Mouse (Mus musculus): Measurements from ENCODE around the gene Hist1h3f. TPM values are rescaled to one million over a fixed set of nuclear protein-coding genes. Genes with fewer than 3 reads are reported as not detected.

Hist1h3f gene
- polyA plus RNA-seq, 1 experiment from 2014 or later, result 0.71 TPM

DNA sequence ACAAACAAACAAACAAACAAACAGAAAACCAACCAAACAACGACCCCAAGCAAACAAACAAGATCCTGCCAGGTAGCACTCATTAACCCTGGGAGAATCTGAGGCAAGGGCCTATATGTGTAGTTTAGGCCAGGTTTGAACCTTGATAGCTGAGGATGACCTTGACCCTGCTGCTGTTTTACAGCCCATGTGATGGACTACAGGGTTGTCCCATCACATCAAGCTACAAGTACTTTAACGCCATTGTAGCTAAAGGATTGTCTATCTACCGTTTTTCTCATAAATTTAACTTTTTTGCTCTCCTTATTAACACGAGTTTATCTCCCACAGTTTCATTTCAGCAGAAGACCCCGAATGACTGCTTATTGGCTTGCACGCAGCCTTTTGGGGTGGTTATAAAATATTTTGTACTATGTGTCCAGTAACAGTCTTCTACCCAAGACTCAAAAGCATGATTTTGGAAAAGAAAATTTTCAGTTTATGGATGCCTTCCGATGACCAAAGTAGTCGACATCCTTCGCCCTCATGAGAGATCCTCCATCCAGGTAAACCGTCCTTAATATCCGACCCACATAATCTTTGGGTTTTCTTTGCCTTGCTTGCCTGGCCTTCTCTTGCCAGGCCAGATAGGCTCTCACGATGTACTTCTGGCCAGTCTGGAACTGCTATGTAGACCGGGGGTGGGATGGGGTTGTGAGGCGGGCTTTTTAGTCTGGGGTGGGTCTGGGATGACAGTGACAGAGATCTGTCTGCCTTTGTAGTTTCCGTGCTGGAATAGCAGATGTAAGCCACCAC, 27.8 kb upstream of the Hist1h3f start:
- no peaks in the 10 kb centered on the region for H3K9me3 ChIP-seq (ENCODE audit: control insufficient read depth, low read length)
- 50% methylated on average over 15 of the region's 15 CpGs for WGBS
- no peak overlapping the region for H3K27ac ChIP-seq (replicated peaks; ENCODE audit: low read depth, low read length)
- H3K4me3 ChIP-seq (ENCODE audit: low read depth, low read length), result peak overlapping the region; percentile 59
- no peaks in the 10 kb centered on the region for H3K4me1 ChIP-seq (ENCODE audit: control insufficient read depth, insufficient read depth, low read length)
- H3K9ac ChIP-seq (ENCODE audit: low read depth, low read length), result peak overlapping the region; percentile 48; the same call in 1 of the 2 replicates
- ATAC-seq (ENCODE audit: low read depth), result no peak
- H3K36me3 ChIP-seq (ENCODE audit: control insufficient read depth, insufficient read depth, low read length), result no peaks in the 10 kb centered on the region
- H3K27me3 ChIP-seq (replicated peaks; ENCODE audit: control insufficient read depth, insufficient read depth, low read length), result no peaks in the 10 kb centered on the region
- no peak for DNase-seq (ENCODE audit: low spot score)
- H3K4me2 ChIP-seq (ENCODE audit: low read depth, low read length), result peak overlapping the region; percentile 59

DNA sequence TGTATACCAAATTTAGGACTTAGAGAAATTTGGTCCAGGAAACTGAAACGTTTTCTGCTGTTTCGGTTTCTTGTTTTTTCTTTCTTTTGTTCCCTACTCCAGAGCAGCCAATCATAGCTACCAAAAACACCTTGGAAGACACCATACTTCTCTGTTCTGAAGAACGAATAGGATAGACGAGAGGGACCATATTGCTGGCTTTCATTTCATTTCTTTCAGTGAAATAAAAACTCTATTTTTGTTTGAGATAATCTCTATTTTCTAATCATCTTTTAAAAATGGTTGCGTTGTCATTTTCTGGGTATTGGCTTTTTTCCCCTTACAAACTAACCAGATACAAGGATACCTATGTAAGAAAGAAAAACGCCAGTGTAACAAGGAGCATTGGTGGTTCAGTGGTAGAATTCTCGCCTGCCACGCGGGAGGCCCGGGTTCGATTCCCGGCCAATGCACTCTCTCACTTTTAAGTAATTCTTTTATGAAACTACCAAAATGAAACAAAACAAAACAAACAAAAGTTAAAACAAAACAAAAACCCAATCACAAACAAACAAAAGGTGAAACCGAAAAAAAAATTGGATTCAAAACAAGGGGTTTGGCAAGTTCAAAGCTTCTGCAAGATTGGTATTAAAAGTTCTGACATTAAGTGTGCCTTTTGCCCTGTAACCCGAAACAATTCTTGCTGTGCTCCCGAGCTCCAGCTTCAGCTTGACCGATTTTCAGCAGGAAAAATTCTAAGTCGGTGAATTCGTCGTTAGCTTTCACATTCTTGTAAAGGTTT, 26.8 kb upstream of the Hist1h3f start:
- WGBS, result under 1% methylated on average over 19 of the region's 19 CpGs
- Histone ChIP-seq H3K4me3 (ENCODE audit: low read depth, low read length) (peak overlapping the region; percentile 59), H3K9ac (ENCODE audit: low read depth, low read length) (peak overlapping the region; percentile 62), H3K27me3 (replicated peaks; ENCODE audit: control insufficient read depth, insufficient read depth, low read length) (no peaks in the 10 kb centered on the region), H3K36me3 (ENCODE audit: control insufficient read depth, insufficient read depth, low read length) (no peaks in the 10 kb centered on the region), H3K9me3 (ENCODE audit: control insufficient read depth, low read length) (no peaks in the 10 kb centered on the region), H3K4me2 (ENCODE audit: low read depth, low read length) (peak overlapping the region; percentile 95), H3K27ac (replicated peaks; ENCODE audit: low read depth, low read length) (peak overlapping the region; percentile 81), H3K4me1 (ENCODE audit: control insufficient read depth, insufficient read depth, low read length) (no peaks in the 10 kb centered on the region)
- ATAC-seq (ENCODE audit: low read depth) (peak; percentile 72), DNase-seq (ENCODE audit: low spot score) (peak; percentile 79)

DNA sequence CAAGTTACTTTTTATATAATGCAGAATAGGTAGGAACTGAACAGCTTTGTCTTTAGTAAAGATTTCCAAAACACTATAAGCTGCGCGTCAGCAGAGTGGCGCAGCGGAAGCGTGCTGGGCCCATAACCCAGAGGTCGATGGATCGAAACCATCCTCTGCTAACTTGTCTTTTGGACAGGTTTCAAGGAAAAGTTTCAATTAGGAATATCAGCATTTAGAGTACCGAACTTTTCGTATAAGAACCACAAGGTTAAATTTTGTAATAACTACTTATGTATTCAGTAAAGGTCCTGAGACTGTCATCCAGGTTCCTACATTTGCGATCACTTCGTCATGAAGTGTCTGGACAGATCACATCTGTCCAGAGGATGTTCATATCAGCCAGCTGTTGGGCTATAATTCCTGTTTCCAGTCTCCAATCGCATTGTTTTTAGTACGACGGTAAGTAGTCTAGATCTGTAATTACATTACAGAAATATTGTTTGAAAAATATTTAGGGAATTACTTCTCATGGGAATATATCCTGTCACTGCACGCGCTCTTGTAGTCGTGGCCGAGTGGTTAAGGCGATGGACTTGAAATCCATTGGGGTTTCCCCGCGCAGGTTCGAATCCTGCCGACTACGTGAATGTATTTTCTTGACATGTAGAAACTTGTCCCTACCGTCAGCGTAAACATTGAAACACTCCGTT, 26.1 kb upstream of the Hist1h3f start:
- peak overlapping the region; percentile 81 for H3K27ac ChIP-seq (replicated peaks; ENCODE audit: low read depth, low read length)
- no peaks in the 10 kb centered on the region for H3K36me3 ChIP-seq (ENCODE audit: control insufficient read depth, insufficient read depth, low read length)
- DNase-seq (ENCODE audit: low spot score) (peak; percentile 89), ATAC-seq (ENCODE audit: low read depth) (peak; percentile 91)
- H3K9me3 ChIP-seq (ENCODE audit: control insufficient read depth, low read length), result no peaks in the 10 kb centered on the region
- H3K4me2 ChIP-seq (ENCODE audit: low read depth, low read length), result peak overlapping the region; percentile 95
- no peaks in the 10 kb centered on the region for H3K27me3 ChIP-seq (replicated peaks; ENCODE audit: control insufficient read depth, insufficient read depth, low read length)
- peak overlapping the region; percentile 59 for H3K4me3 ChIP-seq (ENCODE audit: low read depth, low read length)
- under 1% methylated on average over 27 of the region's 27 CpGs for WGBS
- peak overlapping the region; percentile 62 for H3K9ac ChIP-seq (ENCODE audit: low read depth, low read length)
- H3K4me1 ChIP-seq (ENCODE audit: control insufficient read depth, insufficient read depth, low read length), result no peaks in the 10 kb centered on the region

DNA sequence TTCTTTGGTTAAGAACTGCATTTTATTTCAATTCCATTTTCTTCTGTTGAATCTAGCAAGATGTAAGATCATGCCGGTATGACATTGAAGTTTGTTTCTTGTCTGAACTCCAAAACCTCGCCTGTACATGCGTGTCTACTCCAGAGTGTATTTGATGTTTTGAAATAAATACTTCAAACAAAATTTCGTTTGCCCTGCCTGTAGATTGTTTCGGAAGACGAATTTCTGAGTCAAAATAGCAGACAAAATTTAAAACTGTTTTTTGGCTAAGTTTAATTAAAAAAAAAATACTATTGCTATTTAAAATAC, 25.6 kb upstream of the Hist1h3f start:
- H3K36me3 ChIP-seq (ENCODE audit: control insufficient read depth, insufficient read depth, low read length), result no peaks in the 10 kb centered on the region
- H3K27me3 ChIP-seq (replicated peaks; ENCODE audit: control insufficient read depth, insufficient read depth, low read length), result no peaks in the 10 kb centered on the region
- H3K9me3 ChIP-seq (ENCODE audit: control insufficient read depth, low read length), result no peaks in the 10 kb centered on the region
- no peak overlapping the region for H3K27ac ChIP-seq (replicated peaks; ENCODE audit: low read depth, low read length)
- WGBS, result under 1% methylated on average over 6 of the region's 6 CpGs
- no peak for ATAC-seq (ENCODE audit: low read depth)
- H3K4me2 ChIP-seq (ENCODE audit: low read depth, low read length), result peak overlapping the region; percentile 95
- H3K4me1 ChIP-seq (ENCODE audit: control insufficient read depth, insufficient read depth, low read length), result no peaks in the 10 kb centered on the region
- H3K4me3 ChIP-seq (ENCODE audit: low read depth, low read length), result peak overlapping the region; percentile 59
- H3K9ac ChIP-seq (ENCODE audit: low read depth, low read length), result no peak overlapping the region
- DNase-seq (ENCODE audit: low spot score), result no peak

DNA sequence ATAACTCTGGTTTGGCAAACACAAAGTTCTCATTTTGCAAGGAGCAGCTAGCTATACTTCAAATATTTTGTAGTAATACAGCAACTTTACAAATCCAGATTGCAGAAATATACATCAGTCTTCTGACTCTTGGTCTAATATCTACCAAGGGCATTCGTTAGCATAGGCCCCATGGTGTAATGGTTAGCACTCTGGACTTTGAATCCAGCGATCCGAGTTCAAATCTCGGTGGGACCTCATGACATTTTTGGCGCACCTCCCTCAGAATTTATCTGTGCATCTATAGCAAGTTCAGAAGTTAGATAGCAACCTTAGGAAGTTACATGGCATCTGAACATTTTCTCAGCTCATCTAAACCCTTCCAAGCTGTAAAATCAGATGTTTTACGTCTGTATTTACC, 25.0 kb upstream of the Hist1h3f start:
- Histone ChIP-seq H3K27me3 (replicated peaks; ENCODE audit: control insufficient read depth, insufficient read depth, low read length) (no peaks in the 10 kb centered on the region), H3K4me3 (ENCODE audit: low read depth, low read length) (peak overlapping the region; percentile 59), H3K4me1 (ENCODE audit: control insufficient read depth, insufficient read depth, low read length) (no peaks in the 10 kb centered on the region), H3K36me3 (ENCODE audit: control insufficient read depth, insufficient read depth, low read length) (no peaks in the 10 kb centered on the region), H3K9me3 (ENCODE audit: control insufficient read depth, low read length) (no peaks in the 10 kb centered on the region), H3K27ac (replicated peaks; ENCODE audit: low read depth, low read length) (peak overlapping the region; percentile 77), H3K4me2 (ENCODE audit: low read depth, low read length) (peak overlapping the region; percentile 95), H3K9ac (ENCODE audit: low read depth, low read length) (peak overlapping the region; percentile 37; the same call in 1 of the 2 replicates)
- DNase-seq (ENCODE audit: low spot score) (peak; percentile 89), ATAC-seq (ENCODE audit: low read depth) (0 out of 2 replicates have a peak, but pooled peaks have one; percentile 32)
- under 1% methylated on average over 6 of the region's 6 CpGs for WGBS

DNA sequence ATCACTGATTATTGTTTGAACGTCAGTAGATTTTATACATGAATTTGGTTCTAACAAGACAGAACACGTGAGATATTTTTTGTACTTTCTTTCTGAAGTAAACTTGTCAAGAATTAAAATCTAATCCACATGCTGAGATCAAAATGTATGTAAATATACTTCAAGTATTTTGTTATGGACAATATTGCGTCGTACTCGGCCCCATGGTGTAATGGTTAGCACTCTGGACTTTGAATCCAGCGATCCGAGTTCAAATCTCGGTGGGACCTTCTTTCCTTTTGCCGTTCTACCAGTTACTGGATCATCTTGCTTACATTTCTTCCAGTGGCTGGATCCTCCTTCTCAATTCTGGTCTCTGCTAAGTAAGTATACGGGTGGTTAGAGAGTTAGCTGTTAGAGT, 24.4 kb upstream of the Hist1h3f start:
- H3K27ac ChIP-seq (replicated peaks; ENCODE audit: low read depth, low read length), result peak overlapping the region; percentile 77
- H3K4me1 ChIP-seq (ENCODE audit: control insufficient read depth, insufficient read depth, low read length), result no peaks in the 10 kb centered on the region
- peak overlapping the region; percentile 37; the same call in 1 of the 2 replicates for H3K9ac ChIP-seq (ENCODE audit: low read depth, low read length)
- H3K4me2 ChIP-seq (ENCODE audit: low read depth, low read length), result peak overlapping the region; percentile 95
- H3K36me3 ChIP-seq (ENCODE audit: control insufficient read depth, insufficient read depth, low read length), result no peaks in the 10 kb centered on the region
- H3K27me3 ChIP-seq (replicated peaks; ENCODE audit: control insufficient read depth, insufficient read depth, low read length), result no peaks in the 10 kb centered on the region
- WGBS, result under 1% methylated on average over 10 of the region's 10 CpGs
- no peaks in the 10 kb centered on the region for H3K9me3 ChIP-seq (ENCODE audit: control insufficient read depth, low read length)
- H3K4me3 ChIP-seq (ENCODE audit: low read depth, low read length), result peak overlapping the region; percentile 59
- ATAC-seq (ENCODE audit: low read depth) (peak; percentile 63), DNase-seq (ENCODE audit: low spot score) (peak; percentile 89)

DNA sequence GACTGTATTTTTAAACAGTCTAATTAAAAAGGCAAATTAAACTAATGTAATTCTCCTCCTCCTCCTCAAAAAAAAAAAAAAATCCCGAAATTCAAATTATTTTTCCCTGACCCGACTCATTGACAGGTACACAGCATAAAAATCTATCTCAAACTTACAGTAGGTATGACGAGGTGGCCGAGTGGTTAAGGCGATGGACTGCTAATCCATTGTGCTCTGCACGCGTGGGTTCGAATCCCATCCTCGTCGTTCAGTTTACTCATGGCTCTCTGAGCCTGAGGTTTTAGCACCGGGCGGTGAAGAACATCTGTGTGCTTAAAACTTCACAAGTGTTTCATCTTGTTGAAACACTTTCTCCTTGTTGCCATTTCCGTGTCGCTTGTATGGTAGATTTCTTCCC, 22.1 kb upstream of the Hist1h3f start:
- no peaks in the 10 kb centered on the region for H3K36me3 ChIP-seq (ENCODE audit: control insufficient read depth, insufficient read depth, low read length)
- no peak overlapping the region for H3K27ac ChIP-seq (replicated peaks; ENCODE audit: low read depth, low read length)
- peak overlapping the region; percentile 44 for H3K4me2 ChIP-seq (ENCODE audit: low read depth, low read length)
- H3K27me3 ChIP-seq (replicated peaks; ENCODE audit: control insufficient read depth, insufficient read depth, low read length), result no peaks in the 10 kb centered on the region
- under 1% methylated on average over 14 of the region's 14 CpGs for WGBS
- no peak for ATAC-seq (ENCODE audit: low read depth)
- DNase-seq (ENCODE audit: low spot score), result peak; percentile 85
- H3K4me3 ChIP-seq (ENCODE audit: low read depth, low read length), result peak overlapping the region; percentile 18
- no peaks in the 10 kb centered on the region for H3K4me1 ChIP-seq (ENCODE audit: control insufficient read depth, insufficient read depth, low read length)
- H3K9me3 ChIP-seq (ENCODE audit: control insufficient read depth, low read length), result no peaks in the 10 kb centered on the region
- no peak overlapping the region for H3K9ac ChIP-seq (ENCODE audit: low read depth, low read length)

DNA sequence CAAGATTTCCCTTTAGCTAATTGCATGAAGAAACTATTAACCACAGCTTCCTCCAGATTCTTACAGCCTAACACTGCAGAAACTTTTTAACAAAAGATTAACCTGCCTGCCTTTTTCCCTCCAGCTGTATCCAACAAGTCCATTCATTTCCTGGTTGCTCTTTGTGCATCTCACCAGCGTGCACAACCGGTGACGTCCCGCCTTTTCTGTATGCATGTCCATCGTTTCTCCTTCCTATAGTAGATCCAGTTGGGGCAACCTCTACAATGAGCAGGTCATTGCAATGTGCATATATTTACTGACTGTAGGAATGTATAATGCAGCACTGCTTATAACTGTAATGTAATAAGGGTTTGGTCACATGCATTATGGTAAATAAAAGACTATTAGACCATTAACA, 19.9 kb upstream of the Hist1h3f start:
- peaks cover 5% of the 10 kb centered on the region; the same call in 1 of the 2 replicates for H3K4me1 ChIP-seq (ENCODE audit: control insufficient read depth, insufficient read depth, low read length)
- ATAC-seq (ENCODE audit: low read depth) (no peak), DNase-seq (ENCODE audit: low spot score) (no peak)
- H3K27me3 ChIP-seq (replicated peaks; ENCODE audit: control insufficient read depth, insufficient read depth, low read length), result no peaks in the 10 kb centered on the region
- H3K4me2 ChIP-seq (ENCODE audit: low read depth, low read length), result no peak overlapping the region
- no peaks in the 10 kb centered on the region for H3K36me3 ChIP-seq (ENCODE audit: control insufficient read depth, insufficient read depth, low read length)
- WGBS, result 55% methylated on average over 5 of the region's 5 CpGs
- H3K9me3 ChIP-seq (ENCODE audit: control insufficient read depth, low read length), result no peaks in the 10 kb centered on the region
- no peak overlapping the region for H3K27ac ChIP-seq (replicated peaks; ENCODE audit: low read depth, low read length)
- H3K9ac ChIP-seq (ENCODE audit: low read depth, low read length), result no peak overlapping the region
- no peak overlapping the region for H3K4me3 ChIP-seq (ENCODE audit: low read depth, low read length)

Data from embryonic facial prominence, embryonic 14.5 days (tissue).